Mouse (Mus musculus) forebrain, embryonic 13.5 days (tissue): ENCODE data around the gene Foxp1. TPM values are rescaled to one million over a fixed set of nuclear protein-coding genes. Genes with fewer than 3 reads are reported as not detected.
A peak's percentile ranks its signal among the peaks of the same experiment; 100 is the strongest.

ENCODE experiments used
- ATAC-seq: fragments of 200-750 bp; cut with Nextera tagmentation; 2 replicates; pipeline ENCODE4 v1.8.0; 2017
- H3K27ac ChIP-seq: fragments of 300-500 bp; sonication (generic); 2 replicates; pipeline ENCODE4 v1.5.1; 2015; ENCODE audit warnings: inconsistent platforms, mild to moderate bottlenecking, moderate library complexity
- H3K27me3 ChIP-seq: fragments of 300-500 bp; sonication (generic); 2 replicates; pipeline ENCODE4 v1.6.1; 2015; ENCODE audit warnings: mild to moderate bottlenecking, inconsistent platforms
- H3K36me3 ChIP-seq: fragments of 300-500 bp; sonication (generic); 2 replicates; pipeline ENCODE4 v1.6.1; 2015; ENCODE audit warnings: mild to moderate bottlenecking, inconsistent platforms; ENCODE audit not compliant: poor library complexity, severe bottlenecking
- H3K4me1 ChIP-seq: fragments of 300-500 bp; sonication (generic); 2 replicates; pipeline ENCODE4 v1.6.1; 2015; ENCODE audit warnings: inconsistent platforms
- H3K4me2 ChIP-seq: fragments of 300-500 bp; sonication (generic); 2 replicates; pipeline ENCODE4 v1.6.1; 2015; ENCODE audit warnings: inconsistent platforms, mild to moderate bottlenecking, moderate library complexity
- H3K4me3 ChIP-seq: fragments of 300-500 bp; sonication (generic); 2 replicates; pipeline ENCODE4 v1.5.1; 2015; ENCODE audit warnings: mild to moderate bottlenecking, inconsistent platforms
- H3K9ac ChIP-seq: fragments of 300-500 bp; sonication (generic); 2 replicates; pipeline ENCODE4 v1.6.1; 2015; ENCODE audit warnings: mild to moderate bottlenecking, inconsistent platforms
- H3K9me3 ChIP-seq: fragments of 300-500 bp; sonication (generic); replicated peaks from 2 replicates; pipeline ENCODE4 v1.6.1; 2016; ENCODE audit warnings: inconsistent platforms
- whole genome bisulfite sequencing: fragments of 180-500 bp; shearing (Covaris S2); methylation state at CpG from one replicate; pipeline ENCODE4 v1.1.7; 2015; 5-methylcytosine and 5-hydroxymethylcytosine counted together
- polyA plus RNA-seq: library from polyadenylated mRNA; unstranded; fragments of >200 nt; fragmentation: Nextera tagmentation; extraction: Ambion mirVana; gene quantifications from 2 replicates; pipeline ENCODE4 v1.2.1, GENCODE M21; 2015

Gene Foxp1
- polyA plus RNA-seq, 1 experiment from 2014 or later = 51.3 TPM

DNA sequence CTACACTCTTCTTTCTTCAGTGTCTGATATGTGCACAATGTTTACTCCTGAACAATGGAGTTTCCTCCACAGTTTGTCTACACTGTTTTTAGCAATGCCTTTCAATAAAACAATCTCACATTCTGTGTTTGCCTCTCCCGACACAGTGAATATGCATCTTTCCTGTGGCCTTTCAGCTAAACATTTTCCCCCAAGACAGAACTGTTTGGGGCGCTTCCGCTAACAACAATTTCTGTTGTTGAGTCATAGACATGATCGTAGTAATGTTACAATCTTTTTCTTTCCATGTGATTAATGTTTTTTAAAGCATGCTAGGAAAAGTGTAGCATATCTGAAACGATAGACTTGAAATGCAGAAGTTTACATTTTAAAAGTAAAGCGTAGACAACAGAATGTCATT lies 194.4 kb downstream of the Foxp1 start:
- no peak for ATAC-seq
- 95% methylated on average over 6 of the region's 6 CpGs for WGBS

DNA sequence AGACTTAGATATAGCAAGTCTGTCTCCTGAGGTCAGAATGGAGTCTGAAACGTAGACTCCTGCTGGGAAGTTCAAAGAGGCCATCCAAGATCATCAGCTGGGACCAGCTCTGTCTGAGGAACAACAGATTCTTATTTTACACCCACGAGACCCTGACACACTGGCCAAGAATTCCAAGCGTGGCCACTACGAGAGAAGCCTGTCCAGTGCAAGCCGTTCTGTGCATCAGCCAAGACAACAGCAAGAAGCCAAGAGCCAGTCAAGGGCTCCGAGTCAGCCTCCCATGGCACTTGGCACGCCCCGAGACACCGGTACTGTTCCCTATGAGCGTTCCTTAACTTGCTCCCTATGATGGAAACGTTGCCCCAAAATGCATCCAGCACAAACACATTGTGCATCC lies 194.8 kb downstream of the Foxp1 start:
- no peaks in the 10 kb centered on the region for H3K27me3 ChIP-seq
- peaks cover 6% of the 10 kb centered on the region; the same call in 1 of the 2 replicates for H3K4me1 ChIP-seq
- no peak overlapping the region for H3K9ac ChIP-seq
- no peak overlapping the region for H3K27ac ChIP-seq
- no peaks in the 10 kb centered on the region for H3K36me3 ChIP-seq
- no peak overlapping the region for H3K4me3 ChIP-seq
- H3K4me2 ChIP-seq = no peak overlapping the region
- H3K9me3 ChIP-seq = no peaks in the 10 kb centered on the region
- 92% methylated on average over 11 of the region's 11 CpGs for WGBS
- no peak for ATAC-seq

More for the DNA sequence above, 194.4 kb downstream of the Foxp1 start:
- no peaks in the 10 kb centered on the region for H3K9me3 ChIP-seq
- H3K27me3 ChIP-seq = no peaks in the 10 kb centered on the region
- no peak overlapping the region for H3K27ac ChIP-seq
- H3K4me1 ChIP-seq = peaks cover 6% of the 10 kb centered on the region; the same call in 1 of the 2 replicates
- H3K36me3 ChIP-seq = no peaks in the 10 kb centered on the region
- no peak overlapping the region for H3K9ac ChIP-seq
- H3K4me3 ChIP-seq = no peak overlapping the region
- no peak overlapping the region for H3K4me2 ChIP-seq

DNA sequence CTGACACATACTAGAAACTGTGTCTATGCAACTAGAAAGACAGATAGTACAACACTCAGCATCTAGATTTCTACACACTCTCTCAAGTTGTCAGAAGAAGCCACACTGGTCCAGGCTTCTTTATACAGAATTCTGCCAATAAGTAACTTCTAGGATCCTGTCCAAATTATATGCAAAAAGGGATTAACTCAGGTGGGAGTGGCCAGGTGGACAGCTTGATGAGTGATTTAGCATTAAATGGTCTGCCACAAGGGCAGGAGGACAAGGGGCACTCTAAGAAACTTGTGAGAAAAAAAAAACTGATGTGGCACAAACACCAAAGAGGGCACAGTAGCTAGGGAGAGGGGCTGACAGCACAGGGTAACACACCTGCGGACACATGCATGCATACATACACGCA lies 196.6 kb downstream of the Foxp1 start:
- no peaks in the 10 kb centered on the region for H3K9me3 ChIP-seq
- no peaks in the 10 kb centered on the region for H3K27me3 ChIP-seq
- H3K9ac ChIP-seq = no peak overlapping the region
- no peak for ATAC-seq
- H3K27ac ChIP-seq = no peak overlapping the region
- 95% methylated on average over 2 of the region's 2 CpGs for WGBS
- H3K4me2 ChIP-seq = no peak overlapping the region
- H3K4me3 ChIP-seq = no peak overlapping the region
- H3K4me1 ChIP-seq = peaks cover 6% of the 10 kb centered on the region; the same call in 1 of the 2 replicates
- H3K36me3 ChIP-seq = no peaks in the 10 kb centered on the region

DNA sequence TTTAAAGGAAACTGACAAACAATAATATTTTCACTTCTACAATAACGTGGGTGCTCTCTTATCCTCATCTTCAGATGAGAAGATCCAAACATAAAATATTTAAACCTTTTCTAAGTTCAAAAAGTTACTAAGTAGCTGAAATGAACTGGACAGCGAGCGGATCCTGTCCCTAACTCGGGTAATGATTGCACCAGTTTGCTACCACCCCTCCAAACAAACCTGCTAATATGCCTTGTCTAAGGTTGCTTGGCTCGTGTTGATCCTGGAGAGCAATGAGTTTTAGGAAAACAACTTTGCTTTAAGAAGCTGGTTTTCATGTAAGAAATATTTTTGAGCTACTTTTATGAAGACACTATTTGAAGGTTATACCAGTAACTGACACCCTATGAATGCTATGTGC lies 197.1 kb downstream of the Foxp1 start:
- H3K4me1 ChIP-seq = peaks cover 8% of the 10 kb centered on the region
- H3K36me3 ChIP-seq = no peaks in the 10 kb centered on the region
- no peak overlapping the region for H3K9ac ChIP-seq
- WGBS = 92% methylated on average over 5 of the region's 5 CpGs
- no peaks in the 10 kb centered on the region for H3K9me3 ChIP-seq
- ATAC-seq = no peak
- no peak overlapping the region for H3K4me2 ChIP-seq
- no peaks in the 10 kb centered on the region for H3K27me3 ChIP-seq
- H3K4me3 ChIP-seq = no peak overlapping the region
- no peak overlapping the region for H3K27ac ChIP-seq

DNA sequence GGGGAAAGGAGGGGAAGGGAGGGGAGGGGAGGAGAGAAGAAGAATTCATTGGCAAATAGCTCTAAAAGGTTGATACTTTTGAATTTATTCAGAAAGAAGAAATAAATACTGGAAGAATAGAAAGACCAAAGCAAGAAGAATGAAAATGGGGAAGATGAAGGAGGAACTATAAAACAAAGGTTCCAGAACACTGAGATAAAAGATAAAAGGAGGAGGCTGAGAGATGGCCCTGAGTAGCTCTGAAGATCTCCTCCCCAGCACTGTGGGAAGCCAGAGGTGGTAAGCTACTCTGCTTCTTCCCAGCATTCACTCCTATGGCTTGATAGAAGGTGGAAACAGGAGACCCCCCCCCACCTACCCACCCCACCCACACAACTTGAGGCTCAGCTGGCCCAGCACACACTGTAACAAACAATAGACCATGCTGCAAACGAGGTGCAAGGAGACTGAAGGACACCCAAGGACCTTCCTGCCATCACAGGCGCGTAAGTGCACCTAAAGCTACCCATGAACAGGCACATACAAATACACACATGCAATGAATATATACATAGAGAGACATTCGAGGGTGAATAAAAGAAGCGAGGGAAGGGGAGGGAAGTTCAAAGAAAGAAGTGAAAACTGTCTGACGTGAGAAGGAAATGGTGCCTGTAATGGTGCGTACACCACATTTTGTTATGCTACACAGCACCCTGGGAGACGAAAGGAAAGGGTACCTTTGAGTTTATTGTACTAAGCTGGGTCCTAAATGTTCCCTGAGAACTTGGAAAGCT lies 200.2 kb downstream of the Foxp1 start:
- Histone ChIP-seq H3K9ac (no peak overlapping the region), H3K27me3 (no peaks in the 10 kb centered on the region), H3K9me3 (no peaks in the 10 kb centered on the region), H3K4me2 (no peak overlapping the region), H3K4me1 (peaks cover 12% of the 10 kb centered on the region), H3K4me3 (no peak overlapping the region), H3K27ac (no peak overlapping the region), H3K36me3 (no peaks in the 10 kb centered on the region)
- 78% methylated on average over 8 of the region's 8 CpGs for WGBS
- no peak for ATAC-seq

DNA sequence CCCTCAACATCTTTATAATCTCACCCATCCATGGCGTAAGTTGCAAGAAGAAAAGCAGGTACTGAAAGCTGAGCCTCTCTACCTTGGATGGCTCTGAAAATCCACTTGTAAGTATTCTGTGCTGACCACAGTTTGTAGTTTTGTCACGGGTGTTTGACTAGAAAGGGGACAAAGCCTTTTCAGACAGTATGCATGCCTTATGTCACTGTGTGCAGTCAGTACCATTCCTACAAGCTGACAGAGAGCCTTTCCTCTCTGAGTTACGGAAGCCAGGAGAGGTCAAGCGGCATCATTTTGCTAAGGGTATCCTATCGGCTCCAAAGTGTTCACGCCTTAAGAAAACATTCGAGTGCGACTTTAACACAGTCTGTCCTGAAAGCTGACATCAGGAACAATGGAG lies 202.1 kb downstream of the Foxp1 start:
- 73% methylated on average over 8 of the region's 8 CpGs for WGBS
- no peaks in the 10 kb centered on the region for H3K36me3 ChIP-seq
- no peaks in the 10 kb centered on the region for H3K27me3 ChIP-seq
- H3K27ac ChIP-seq = no peak overlapping the region
- peaks cover 16% of the 10 kb centered on the region for H3K4me1 ChIP-seq
- H3K4me2 ChIP-seq = no peak overlapping the region
- no peak overlapping the region for H3K9ac ChIP-seq
- H3K4me3 ChIP-seq = no peak overlapping the region
- ATAC-seq = no peak
- H3K9me3 ChIP-seq = no peaks in the 10 kb centered on the region

DNA sequence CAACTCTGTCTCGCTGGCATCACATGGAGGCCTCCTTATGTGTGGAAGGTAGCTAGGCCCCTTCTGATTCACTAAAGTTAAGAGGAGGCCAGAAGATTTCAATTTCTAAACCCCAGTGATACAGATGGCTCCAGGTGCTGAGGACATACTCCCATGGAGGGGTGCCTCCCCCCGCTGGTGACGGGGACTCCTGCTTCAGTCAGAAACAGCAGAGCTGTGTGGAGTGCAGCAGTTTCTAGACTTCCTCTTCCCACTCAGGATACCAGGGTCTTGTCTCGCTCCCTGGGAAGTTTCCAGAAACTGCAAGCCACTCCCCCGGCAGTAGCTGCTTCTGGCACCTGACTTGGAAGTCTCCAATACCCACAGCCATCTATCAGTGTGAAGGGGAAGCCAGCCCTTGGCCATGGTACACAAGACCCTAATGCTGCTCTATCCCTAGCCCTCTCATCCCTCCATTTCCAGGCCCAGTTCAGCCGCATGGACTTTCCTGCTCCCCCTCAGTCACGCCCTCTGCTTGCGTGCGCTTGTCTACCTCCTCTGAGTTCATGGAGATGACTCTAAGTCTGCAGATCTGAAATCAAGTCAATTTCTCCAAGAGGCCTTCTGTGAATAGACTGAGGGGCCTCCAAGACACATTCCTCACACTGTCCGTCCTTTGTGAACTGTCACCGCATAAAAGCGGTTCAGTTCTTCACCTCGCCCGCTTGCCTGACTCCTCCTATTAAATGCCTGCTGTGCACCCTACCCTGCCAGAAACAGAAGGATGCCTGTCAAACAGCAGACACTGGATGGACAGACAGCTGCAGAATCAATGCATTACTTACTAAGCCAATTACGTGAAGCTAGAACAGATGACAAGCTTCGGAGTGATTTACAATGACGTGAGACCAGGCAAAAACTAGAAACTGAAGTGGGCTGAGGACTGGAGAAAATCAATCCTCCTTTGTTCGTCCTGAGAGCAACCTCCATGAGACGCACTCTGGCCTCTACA lies 202.8 kb downstream of the Foxp1 start:
- Histone ChIP-seq H3K9ac (no peak overlapping the region), H3K36me3 (no peaks in the 10 kb centered on the region), H3K27ac (no peak overlapping the region), H3K27me3 (no peaks in the 10 kb centered on the region), H3K4me3 (no peak overlapping the region), H3K4me1 (peaks cover 16% of the 10 kb centered on the region), H3K9me3 (no peaks in the 10 kb centered on the region), H3K4me2 (no peak overlapping the region)
- 0 out of 2 replicates have a peak, but pooled peaks have one; percentile 33 for ATAC-seq
- WGBS = 57% methylated on average over 19 of the region's 19 CpGs

DNA sequence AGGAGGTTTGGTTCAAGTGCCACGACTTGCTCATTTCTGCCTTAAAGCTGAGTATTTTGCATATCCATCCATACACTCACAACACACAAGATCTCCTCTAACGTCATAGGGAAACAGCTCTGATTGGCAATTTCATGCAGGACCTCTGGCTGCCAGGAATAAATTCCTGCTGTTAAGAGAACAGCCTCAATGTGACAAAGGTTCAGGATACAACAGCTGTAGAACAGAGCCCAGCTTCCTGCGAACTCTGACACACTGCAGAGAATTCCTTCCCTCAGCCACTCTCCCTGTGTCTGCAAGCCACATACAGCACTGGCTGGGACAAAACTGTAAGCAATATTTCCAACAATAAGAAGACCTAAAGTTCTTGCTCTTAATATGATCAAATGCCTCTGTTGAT lies 207.8 kb downstream of the Foxp1 start:
- no peak overlapping the region for H3K4me3 ChIP-seq
- H3K27me3 ChIP-seq = no peaks in the 10 kb centered on the region
- H3K9me3 ChIP-seq = no peaks in the 10 kb centered on the region
- H3K36me3 ChIP-seq = no peaks in the 10 kb centered on the region
- peaks cover 22% of the 10 kb centered on the region for H3K4me1 ChIP-seq
- ATAC-seq = no peak
- no peak overlapping the region for H3K27ac ChIP-seq
- 69% methylated on average over 3 of the region's 3 CpGs for WGBS
- H3K4me2 ChIP-seq = no peak overlapping the region
- H3K9ac ChIP-seq = no peak overlapping the region

DNA sequence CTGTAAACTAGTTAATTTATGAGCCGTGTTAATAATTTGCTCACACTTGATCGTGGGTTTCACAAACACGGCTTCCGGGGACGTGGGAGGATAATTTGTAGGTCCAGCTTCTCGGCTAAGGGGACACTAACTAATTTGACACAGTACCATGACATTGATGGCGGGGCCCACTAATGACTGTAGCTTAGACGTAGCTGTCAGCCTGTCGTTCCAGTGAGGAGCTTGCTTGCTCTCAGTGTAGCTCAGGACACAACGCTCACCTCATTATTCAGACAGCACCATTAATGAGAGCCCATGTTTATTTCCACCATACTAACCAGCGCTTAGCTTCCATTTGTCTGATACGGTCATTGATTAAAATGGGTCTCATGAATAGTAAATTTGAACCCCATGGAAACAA lies 212.0 kb downstream of the Foxp1 start:
- 45% methylated on average over 12 of the region's 12 CpGs for WGBS
- H3K9me3 ChIP-seq = no peaks in the 10 kb centered on the region
- H3K4me2 ChIP-seq = peak overlapping the region; percentile 1; the same call in 1 of the 2 replicates
- H3K27me3 ChIP-seq = no peaks in the 10 kb centered on the region
- no peak overlapping the region for H3K4me3 ChIP-seq
- H3K27ac ChIP-seq = no peak overlapping the region
- H3K36me3 ChIP-seq = no peaks in the 10 kb centered on the region
- H3K9ac ChIP-seq = no peak overlapping the region
- H3K4me1 ChIP-seq = peaks cover 18% of the 10 kb centered on the region
- no peak for ATAC-seq

DNA sequence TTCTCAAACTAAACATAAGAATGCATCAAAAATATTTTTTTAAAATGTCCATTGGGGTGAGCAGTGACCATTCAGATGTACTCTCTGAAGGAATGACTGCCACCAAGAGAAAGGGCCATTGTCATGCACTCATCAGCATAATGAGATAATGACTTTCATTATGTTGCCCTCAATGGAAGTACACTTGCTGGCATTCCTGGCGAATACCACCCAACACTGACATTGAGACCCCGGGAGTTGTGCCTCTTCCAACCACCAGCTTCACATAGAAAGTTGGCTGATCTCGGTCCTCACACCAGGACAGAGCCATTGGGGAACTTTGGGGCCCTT lies 212.4 kb downstream of the Foxp1 start:
- Histone ChIP-seq H3K9ac (no peak overlapping the region), H3K27me3 (no peaks in the 10 kb centered on the region), H3K4me3 (no peak overlapping the region), H3K9me3 (no peaks in the 10 kb centered on the region), H3K36me3 (no peaks in the 10 kb centered on the region), H3K27ac (no peak overlapping the region), H3K4me1 (peaks cover 18% of the 10 kb centered on the region), H3K4me2 (peak overlapping the region; percentile 1; the same call in 1 of the 2 replicates)
- WGBS = 25% methylated on average over 3 of the region's 3 CpGs
- no peak for ATAC-seq

DNA sequence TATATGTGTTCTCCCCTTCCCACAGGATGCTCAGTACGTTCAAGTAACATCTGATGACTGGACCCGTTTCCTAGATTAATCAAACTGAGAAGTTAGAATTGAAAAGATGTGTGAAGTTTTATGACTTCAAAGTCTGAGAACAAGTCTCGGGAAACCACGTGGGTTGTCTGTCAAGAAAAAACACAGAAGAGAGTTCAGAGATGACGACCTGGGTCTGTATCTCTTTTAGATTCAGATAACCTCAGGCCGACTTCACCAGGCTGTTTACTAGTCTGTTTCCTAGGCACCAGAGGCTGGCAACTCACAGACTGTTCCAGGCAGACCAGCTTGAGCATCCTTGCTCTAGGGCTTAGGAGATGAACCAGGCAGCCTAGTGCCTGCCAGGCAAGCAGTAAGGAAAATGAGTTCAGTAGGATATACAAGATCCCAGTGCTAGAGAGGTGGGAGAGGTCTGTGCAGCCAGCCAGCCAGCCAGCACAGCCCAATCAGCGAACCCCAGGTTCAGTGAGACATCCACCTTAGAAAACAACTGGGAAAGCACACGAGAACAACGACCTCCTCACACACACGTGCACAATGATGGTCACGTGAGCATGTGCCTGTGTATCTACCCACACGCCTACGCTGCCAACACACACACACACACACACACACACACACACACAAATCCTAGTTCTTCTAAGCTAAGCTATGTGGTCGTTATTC lies 212.9 kb downstream of the Foxp1 start:
- no peaks in the 10 kb centered on the region for H3K9me3 ChIP-seq
- H3K27ac ChIP-seq = no peak overlapping the region
- H3K4me1 ChIP-seq = peaks cover 18% of the 10 kb centered on the region
- H3K4me3 ChIP-seq = no peak overlapping the region
- no peaks in the 10 kb centered on the region for H3K27me3 ChIP-seq
- no peaks in the 10 kb centered on the region for H3K36me3 ChIP-seq
- H3K4me2 ChIP-seq = no peak overlapping the region
- no peak overlapping the region for H3K9ac ChIP-seq
- 71% methylated on average over 14 of the region's 14 CpGs for WGBS
- ATAC-seq = no peak

DNA sequence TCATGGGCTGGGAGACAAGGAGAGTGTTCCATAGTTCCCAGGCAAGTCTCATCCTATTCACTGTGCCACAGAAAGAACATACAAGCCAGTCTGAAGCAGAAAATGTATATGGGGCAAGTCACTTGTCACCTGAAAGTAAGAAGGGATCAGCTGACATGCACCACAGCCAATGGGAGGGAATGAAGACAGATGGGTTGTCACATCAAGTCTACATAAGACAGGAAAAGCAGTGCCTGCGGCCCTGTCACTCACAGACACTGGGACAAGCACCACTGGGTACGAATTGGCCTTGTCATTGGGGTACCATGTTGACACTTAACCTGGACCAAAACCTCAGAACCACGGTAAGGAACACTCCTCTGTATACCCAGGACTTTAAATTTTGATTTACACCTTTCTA lies 216.8 kb downstream of the Foxp1 start:
- Histone ChIP-seq H3K4me2 (no peak overlapping the region), H3K4me3 (no peak overlapping the region), H3K36me3 (no peaks in the 10 kb centered on the region), H3K27me3 (no peaks in the 10 kb centered on the region), H3K27ac (no peak overlapping the region), H3K9ac (no peak overlapping the region), H3K9me3 (no peaks in the 10 kb centered on the region), H3K4me1 (peaks cover 12% of the 10 kb centered on the region)
- 96% methylated on average over 3 of the region's 3 CpGs for WGBS
- no peak for ATAC-seq
